Mouse (Mus musculus) hindbrain, embryonic 13.5 days (tissue): ENCODE results near the gene Prpf38b. TPM values are rescaled to one million over a fixed set of nuclear protein-coding genes. Genes with fewer than 3 reads are reported as not detected.

ENCODE experiments used
- ATAC-seq: fragments of 200-750 bp; cut with Nextera tagmentation; 2 replicates; pipeline ENCODE4 v1.8.0; 2017; ENCODE audit warnings: moderate TSS enrichment; ENCODE audit not compliant: low FRiP score
- H3K27ac ChIP-seq: fragments of 300-500 bp; sonication (generic); 2 replicates; pipeline ENCODE4 v1.5.1; 2015; ENCODE audit warnings: inconsistent platforms, mild to moderate bottlenecking, moderate library complexity
- H3K27me3 ChIP-seq: fragments of 300-500 bp; sonication (generic); 2 replicates; pipeline ENCODE4 v1.6.1; 2015; ENCODE audit warnings: mild to moderate bottlenecking, inconsistent platforms
- H3K36me3 ChIP-seq: fragments of 300-500 bp; sonication (generic); 2 replicates; pipeline ENCODE4 v1.6.1; 2015; ENCODE audit warnings: mild to moderate bottlenecking, inconsistent platforms
- H3K4me1 ChIP-seq: fragments of 300-500 bp; sonication (generic); replicated peaks from 2 replicates; pipeline ENCODE4 v1.6.1; 2015; ENCODE audit warnings: inconsistent platforms
- H3K4me2 ChIP-seq: fragments of 300-500 bp; sonication (generic); 2 replicates; pipeline ENCODE4 v1.6.1; 2015; ENCODE audit warnings: inconsistent platforms, mild to moderate bottlenecking, moderate library complexity
- H3K4me3 ChIP-seq: fragments of 300-500 bp; sonication (generic); 2 replicates; pipeline ENCODE4 v1.5.1; 2015; ENCODE audit warnings: mild to moderate bottlenecking, inconsistent platforms
- H3K9ac ChIP-seq: fragments of 300-500 bp; sonication (generic); 2 replicates; pipeline ENCODE4 v1.6.1; 2015; ENCODE audit warnings: mild to moderate bottlenecking, inconsistent platforms
- H3K9me3 ChIP-seq: fragments of 300-500 bp; sonication (generic); 2 replicates; pipeline ENCODE4 v1.6.1; 2016; ENCODE audit warnings: inconsistent platforms
- WGBS: fragments of 180-500 bp; shearing (Covaris S2); methylation state at CpG from one replicate; pipeline ENCODE4 v1.1.7; 2015; 5-methylcytosine and 5-hydroxymethylcytosine counted together
- polyA plus RNA-seq: library from polyadenylated mRNA; unstranded; fragments of >200 nt; fragmentation: Nextera tagmentation; extraction: Ambion mirVana; gene quantifications from 2 replicates; pipeline ENCODE4 v1.2.1, GENCODE M21; 2015

Gene Prpf38b
- polyA plus RNA-seq, 1 experiment from 2014 or later, result 67.6 TPM

DNA sequence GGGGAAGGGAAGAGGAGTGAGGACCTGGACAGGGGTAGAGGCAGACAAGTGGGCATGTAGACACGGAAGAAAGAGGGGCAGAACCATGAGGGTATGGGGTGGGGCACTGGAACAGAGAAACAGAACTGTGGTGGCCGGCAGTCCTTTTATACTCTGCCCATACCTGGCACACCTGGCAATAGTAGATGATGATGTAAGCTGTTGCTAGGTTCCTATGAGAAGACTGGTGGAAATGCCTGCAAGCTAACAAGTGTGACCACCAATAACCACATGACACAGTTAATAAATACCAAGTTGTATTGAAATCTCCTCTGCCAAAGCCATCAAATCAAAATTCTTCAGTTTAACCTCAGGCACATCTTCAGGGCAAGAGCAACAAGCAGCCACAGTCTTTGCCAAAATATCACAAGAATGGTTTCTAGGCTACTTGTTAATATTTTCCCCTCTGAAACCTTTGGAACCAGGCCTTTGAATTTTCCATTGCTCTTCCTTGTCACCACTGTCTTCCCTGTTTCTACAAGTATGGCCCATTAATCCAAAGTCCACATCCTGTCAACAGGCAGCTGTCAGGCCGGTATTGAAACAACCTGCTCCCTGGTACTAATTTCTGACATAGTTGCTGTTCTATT, 9.0 kb upstream of the Prpf38b start:
- H3K4me2 ChIP-seq, result no peak overlapping the region
- 89% methylated on average over 3 of the region's 3 CpGs for WGBS

DNA sequence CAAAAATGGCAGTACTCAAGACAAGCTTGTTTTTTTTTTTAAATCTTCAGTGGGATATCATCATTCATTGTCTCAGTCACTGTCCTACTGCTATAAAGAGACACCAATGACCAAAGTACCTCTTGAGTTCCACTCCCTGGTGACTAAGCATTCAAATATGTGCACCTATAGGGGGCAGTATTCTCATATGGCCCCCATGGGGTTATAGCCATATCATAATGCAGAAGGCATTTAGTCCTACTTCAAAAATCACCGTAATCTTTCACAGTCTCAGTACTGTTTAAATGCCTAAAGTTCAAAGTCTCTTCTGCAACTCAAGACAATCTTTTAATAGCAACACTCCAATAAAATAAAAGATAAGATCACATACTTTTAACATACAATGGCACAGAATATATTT, 7.3 kb upstream of the Prpf38b start:
- Histone ChIP-seq H3K36me3 (no peaks in the 10 kb centered on the region), H3K27me3 (no peaks in the 10 kb centered on the region), H3K4me2 (no peak overlapping the region), H3K4me1 (no peaks in the 10 kb centered on the region), H3K27ac (no peak overlapping the region), H3K4me3 (no peak overlapping the region), H3K9ac (no peak overlapping the region), H3K9me3 (no peaks in the 10 kb centered on the region)
- ATAC-seq, result no peak
- 91% methylated on average over 1 of the region's 1 CpGs for WGBS

More for the DNA sequence above, 9.0 kb upstream of the Prpf38b start:
- no peak overlapping the region for H3K9ac ChIP-seq
- ATAC-seq, result no peak
- no peaks in the 10 kb centered on the region for H3K27me3 ChIP-seq
- no peak overlapping the region for H3K27ac ChIP-seq
- H3K4me3 ChIP-seq, result no peak overlapping the region
- no peaks in the 10 kb centered on the region for H3K9me3 ChIP-seq
- H3K36me3 ChIP-seq, result no peaks in the 10 kb centered on the region
- H3K4me1 ChIP-seq, result no peaks in the 10 kb centered on the region

DNA sequence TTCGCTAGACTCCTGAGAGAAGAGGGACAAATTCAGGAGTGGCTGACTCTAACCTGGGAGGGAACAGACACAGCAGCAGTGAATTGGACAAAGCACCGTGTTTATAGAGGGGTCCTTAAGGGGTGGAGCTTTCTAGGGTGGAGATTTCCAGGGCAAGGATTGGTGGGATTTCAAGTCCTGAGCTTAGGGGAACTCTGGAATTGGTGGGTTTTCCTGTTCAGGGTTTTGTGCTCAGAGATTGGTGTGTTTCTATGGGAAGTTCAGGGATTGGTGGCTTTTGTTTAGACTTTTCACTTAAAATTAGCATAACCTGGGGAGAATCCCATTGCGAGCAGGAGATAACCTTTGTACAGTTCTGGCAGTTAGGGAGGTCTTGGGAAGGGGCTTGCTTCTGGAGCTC, 6.5 kb upstream of the Prpf38b start:
- 70% methylated on average over 3 of the region's 3 CpGs for WGBS
- H3K36me3 ChIP-seq, result no peaks in the 10 kb centered on the region
- H3K4me2 ChIP-seq, result no peak overlapping the region
- no peaks in the 10 kb centered on the region for H3K4me1 ChIP-seq
- no peak overlapping the region for H3K27ac ChIP-seq
- no peaks in the 10 kb centered on the region for H3K9me3 ChIP-seq
- no peak overlapping the region for H3K9ac ChIP-seq
- H3K27me3 ChIP-seq, result no peaks in the 10 kb centered on the region
- ATAC-seq, result no peak
- no peak overlapping the region for H3K4me3 ChIP-seq

DNA sequence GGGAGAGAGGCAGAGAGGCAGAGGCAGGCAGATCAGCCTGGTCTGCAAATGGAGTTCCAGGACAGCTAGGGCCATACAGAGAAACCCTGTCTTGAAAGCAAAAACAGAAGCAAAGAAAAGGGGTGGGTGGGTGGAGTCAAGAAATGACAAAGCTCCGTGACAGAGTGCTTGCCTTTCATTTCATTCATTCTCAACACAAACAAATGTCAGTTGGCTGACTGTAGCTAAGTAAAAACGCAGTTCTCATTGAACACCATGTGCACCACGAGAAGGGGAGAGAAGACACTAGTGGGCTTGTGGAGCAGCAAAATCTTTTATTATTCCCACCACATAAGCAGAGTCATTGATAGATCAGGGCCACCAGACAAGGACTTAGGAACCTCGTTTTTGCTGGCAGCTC, 5.3 kb upstream of the Prpf38b start:
- Histone ChIP-seq H3K4me1 (peaks cover 3% of the 10 kb centered on the region; the same call in 1 of the 2 replicates), H3K9ac (0 out of 2 replicates have a peak overlapping the region, but pooled peaks have one; percentile 24), H3K4me2 (no peak overlapping the region), H3K27ac (no peak overlapping the region), H3K9me3 (no peaks in the 10 kb centered on the region), H3K27me3 (no peaks in the 10 kb centered on the region), H3K4me3 (no peak overlapping the region), H3K36me3 (no peaks in the 10 kb centered on the region)
- no peak for ATAC-seq
- 27% methylated on average over 4 of the region's 4 CpGs for WGBS

DNA sequence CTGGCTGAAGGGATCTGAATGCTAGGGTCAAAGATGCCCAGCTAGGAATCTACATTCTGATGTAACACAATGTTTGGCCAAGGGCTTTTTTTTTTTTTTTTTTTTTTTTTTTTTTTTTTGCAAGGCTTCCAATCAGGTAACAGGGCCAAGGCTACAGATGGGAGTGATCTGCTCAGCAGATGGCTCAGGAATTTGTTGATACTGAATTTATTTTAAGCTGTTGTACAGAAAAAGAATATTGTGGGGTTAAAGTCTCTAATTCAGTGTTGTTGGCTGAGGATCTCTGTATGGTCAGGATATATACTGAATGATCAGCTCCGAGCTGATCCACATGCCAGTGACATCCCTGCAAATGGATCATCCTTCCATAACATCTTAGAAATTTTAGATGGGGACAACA, 4.5 kb upstream of the Prpf38b start:
- no peak overlapping the region for H3K27ac ChIP-seq
- H3K4me2 ChIP-seq, result no peak overlapping the region
- H3K27me3 ChIP-seq, result no peaks in the 10 kb centered on the region
- ATAC-seq, result no peak
- 84% methylated on average over 1 of the region's 1 CpGs for WGBS
- no peak overlapping the region for H3K4me3 ChIP-seq
- no peaks in the 10 kb centered on the region for H3K9me3 ChIP-seq
- no peak overlapping the region for H3K9ac ChIP-seq
- H3K36me3 ChIP-seq, result no peaks in the 10 kb centered on the region
- peaks cover 3% of the 10 kb centered on the region; the same call in 1 of the 2 replicates for H3K4me1 ChIP-seq

DNA sequence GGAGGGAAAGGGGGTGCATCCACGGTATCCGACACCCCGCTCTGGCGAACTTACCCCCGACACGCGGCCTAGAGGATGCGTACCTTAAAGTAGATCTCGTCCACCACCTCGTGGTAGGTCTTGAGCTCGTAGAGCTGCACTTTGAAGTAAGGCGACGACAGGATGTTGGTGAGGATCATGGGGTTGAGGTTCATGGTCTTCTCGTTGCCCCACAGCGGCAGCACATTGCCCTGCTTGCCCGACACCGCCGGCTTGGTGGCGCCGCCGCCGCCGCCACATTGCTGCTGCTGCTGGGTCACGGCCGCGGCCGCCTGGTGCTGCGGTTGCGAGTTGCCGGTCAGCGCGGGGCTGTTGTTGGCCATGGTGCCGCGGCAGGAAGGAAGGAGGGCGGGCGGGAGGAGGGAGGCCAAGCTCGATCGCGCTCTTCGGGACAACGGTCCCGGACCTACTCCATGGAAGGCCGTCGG, 413 bp downstream of the Prpf38b start:
- Histone ChIP-seq H3K27ac (peak overlapping the region; percentile 98), H3K4me1 (peaks cover 20% of the 10 kb centered on the region), H3K9me3 (no peaks in the 10 kb centered on the region), H3K27me3 (no peaks in the 10 kb centered on the region), H3K4me2 (peak overlapping the region; percentile 99), H3K9ac (peak overlapping the region; percentile 94), H3K4me3 (peak overlapping the region; percentile 96), H3K36me3 (peaks cover 7% of the 10 kb centered on the region)
- ATAC-seq, result peak; percentile 90
- under 1% methylated on average over 44 of the region's 44 CpGs for WGBS

DNA sequence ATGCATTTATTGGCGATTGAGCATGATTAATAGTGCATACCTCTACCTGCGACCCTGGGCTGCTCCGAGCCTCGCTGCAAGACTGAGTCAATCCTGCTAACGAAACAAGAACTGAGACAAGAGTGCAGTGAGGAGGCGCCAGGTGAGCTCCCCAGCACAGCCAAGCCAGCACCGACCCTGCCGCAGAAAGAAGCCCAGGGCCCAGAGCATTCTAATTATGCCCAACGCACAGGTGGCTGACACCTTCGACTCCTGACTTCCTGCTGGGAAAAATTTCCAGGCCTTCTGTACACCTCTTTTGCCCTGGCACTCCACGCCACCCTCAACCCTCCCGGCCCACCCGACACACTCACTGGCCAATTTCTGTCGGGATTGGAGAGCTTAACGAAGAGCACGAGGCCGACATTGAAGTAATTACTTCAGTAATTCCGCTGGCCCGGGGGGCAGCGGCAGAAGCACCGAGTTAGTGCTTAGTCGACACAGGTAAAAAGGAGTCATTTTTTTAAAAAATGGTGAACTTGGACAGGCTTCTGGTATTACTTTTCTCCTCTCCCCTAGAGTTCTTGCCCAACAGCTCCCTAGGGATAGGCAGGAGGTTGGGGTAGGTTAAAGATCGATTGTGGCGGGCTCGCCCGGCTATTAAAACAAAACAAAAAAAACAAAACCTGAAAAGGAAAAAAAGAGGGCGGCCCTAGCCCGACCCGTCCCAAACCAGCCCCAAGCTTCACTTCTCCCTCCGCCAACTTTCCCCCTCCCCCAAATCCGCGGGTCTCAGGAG, 1.0 kb downstream of the Prpf38b start:
- Histone ChIP-seq H3K9ac (peak overlapping the region; percentile 94), H3K4me2 (peak overlapping the region; percentile 99), H3K4me1 (peaks cover 20% of the 10 kb centered on the region), H3K27me3 (no peaks in the 10 kb centered on the region), H3K4me3 (peak overlapping the region; percentile 96), H3K36me3 (peaks cover 12% of the 10 kb centered on the region), H3K27ac (peak overlapping the region; percentile 98), H3K9me3 (no peaks in the 10 kb centered on the region)
- WGBS, result 0% methylated on average over 32 of the region's 32 CpGs
- no peak for ATAC-seq

DNA sequence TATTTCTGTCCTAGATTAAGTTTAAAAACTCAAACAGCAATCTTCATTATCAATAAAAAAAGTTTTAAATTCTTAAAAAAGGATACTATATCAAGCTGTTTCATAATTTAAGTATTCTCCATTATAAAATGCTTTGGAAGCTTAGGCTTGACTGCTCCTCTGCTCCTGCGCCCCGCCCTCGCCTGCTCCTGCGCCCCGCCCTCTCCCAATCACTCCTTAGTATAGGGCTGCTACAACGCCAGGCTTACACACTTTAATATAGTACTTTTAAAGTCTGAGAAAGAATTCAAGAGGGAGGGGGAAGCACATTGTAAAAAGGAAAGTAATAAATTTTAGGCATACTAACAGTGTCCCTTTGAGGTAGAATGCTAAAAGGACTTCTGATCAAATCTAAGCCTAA, 8.6 kb downstream of the Prpf38b start:
- no peaks in the 10 kb centered on the region for H3K27me3 ChIP-seq
- H3K36me3 ChIP-seq, result peaks cover 53% of the 10 kb centered on the region
- H3K4me3 ChIP-seq, result no peak overlapping the region
- H3K27ac ChIP-seq, result no peak overlapping the region
- no peaks in the 10 kb centered on the region for H3K9me3 ChIP-seq
- no peak for ATAC-seq
- 97% methylated on average over 6 of the region's 6 CpGs for WGBS
- no peak overlapping the region for H3K4me2 ChIP-seq
- H3K9ac ChIP-seq, result no peak overlapping the region
- no peaks in the 10 kb centered on the region for H3K4me1 ChIP-seq

DNA sequence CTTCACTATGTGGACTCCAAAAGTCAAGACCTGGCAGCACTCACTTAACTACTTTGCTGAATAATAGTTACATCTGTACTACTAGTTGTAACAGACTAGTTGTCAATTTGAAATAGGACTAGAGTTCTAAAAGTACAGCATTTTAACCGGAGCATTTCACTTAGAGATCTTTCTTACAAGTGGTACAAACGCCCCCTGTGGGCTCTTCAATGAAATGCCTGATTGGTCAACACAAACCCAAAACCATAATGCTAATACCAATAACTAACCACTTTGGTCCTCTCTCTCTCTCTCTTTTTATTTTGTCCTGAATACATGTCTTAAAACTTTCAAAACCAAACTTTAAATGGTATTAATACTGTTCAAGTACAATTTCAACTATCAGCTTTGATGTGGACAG, 9.5 kb downstream of the Prpf38b start:
- peaks cover 53% of the 10 kb centered on the region for H3K36me3 ChIP-seq
- 56% methylated on average over 2 of the region's 2 CpGs for WGBS
- H3K9ac ChIP-seq, result no peak overlapping the region
- no peaks in the 10 kb centered on the region for H3K9me3 ChIP-seq
- no peak overlapping the region for H3K27ac ChIP-seq
- H3K4me3 ChIP-seq, result no peak overlapping the region
- H3K27me3 ChIP-seq, result no peaks in the 10 kb centered on the region
- H3K4me2 ChIP-seq, result no peak overlapping the region
- H3K4me1 ChIP-seq, result no peaks in the 10 kb centered on the region
- ATAC-seq, result 0 out of 2 replicates have a peak, but pooled peaks have one; percentile 28

DNA sequence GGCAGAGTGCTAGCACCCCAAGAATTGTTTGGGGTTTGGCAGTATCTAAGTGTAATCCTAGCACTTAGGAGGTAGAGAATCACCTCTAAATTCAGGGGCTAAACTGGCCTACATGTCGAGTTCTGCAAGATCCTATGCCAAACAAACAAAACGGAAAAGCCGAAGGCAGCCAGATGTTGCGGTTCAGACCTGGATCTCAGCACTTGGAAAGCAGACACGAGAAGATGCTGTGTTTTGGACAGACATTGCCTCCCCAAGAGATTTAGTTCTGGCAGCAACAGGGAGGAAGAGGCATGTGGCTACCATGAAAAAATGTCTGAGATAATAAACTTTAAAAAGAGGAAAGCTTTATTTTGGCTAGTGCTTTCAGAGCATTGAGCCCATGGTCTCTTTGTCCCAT, 10.8 kb downstream of the Prpf38b start:
- 80% methylated on average over 5 of the region's 5 CpGs for WGBS
- Histone ChIP-seq H3K4me1 (no peaks in the 10 kb centered on the region), H3K4me2 (no peak overlapping the region), H3K9me3 (no peaks in the 10 kb centered on the region), H3K27ac (no peak overlapping the region), H3K36me3 (peaks cover 43% of the 10 kb centered on the region), H3K4me3 (no peak overlapping the region), H3K27me3 (no peaks in the 10 kb centered on the region), H3K9ac (no peak overlapping the region)
- no peak for ATAC-seq

DNA sequence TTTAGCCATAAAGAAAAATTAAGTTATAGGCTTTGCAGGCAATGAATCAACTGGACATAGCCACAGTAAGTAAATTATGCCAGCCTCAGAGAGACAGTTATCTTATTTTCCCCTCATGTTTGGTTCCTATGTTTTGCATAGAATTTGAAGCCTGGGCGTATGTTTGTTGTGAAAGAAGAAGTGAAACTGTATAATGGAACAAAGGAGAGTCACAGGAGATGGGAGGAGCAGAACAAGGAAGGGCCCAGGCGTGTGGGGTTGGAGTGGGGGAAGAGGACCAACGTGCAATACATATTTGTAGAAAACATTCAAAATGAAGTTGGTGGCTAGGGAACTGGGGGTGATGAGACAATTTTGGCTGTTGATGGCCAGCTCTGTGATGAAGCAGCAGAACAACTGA, 11.4 kb downstream of the Prpf38b start:
- no peaks in the 10 kb centered on the region for H3K27me3 ChIP-seq
- H3K4me2 ChIP-seq, result no peak overlapping the region
- peaks cover 39% of the 10 kb centered on the region for H3K36me3 ChIP-seq
- no peak for ATAC-seq
- no peaks in the 10 kb centered on the region for H3K4me1 ChIP-seq
- WGBS, result 82% methylated on average over 3 of the region's 3 CpGs
- H3K4me3 ChIP-seq, result no peak overlapping the region
- H3K27ac ChIP-seq, result no peak overlapping the region
- H3K9ac ChIP-seq, result no peak overlapping the region
- no peaks in the 10 kb centered on the region for H3K9me3 ChIP-seq

DNA sequence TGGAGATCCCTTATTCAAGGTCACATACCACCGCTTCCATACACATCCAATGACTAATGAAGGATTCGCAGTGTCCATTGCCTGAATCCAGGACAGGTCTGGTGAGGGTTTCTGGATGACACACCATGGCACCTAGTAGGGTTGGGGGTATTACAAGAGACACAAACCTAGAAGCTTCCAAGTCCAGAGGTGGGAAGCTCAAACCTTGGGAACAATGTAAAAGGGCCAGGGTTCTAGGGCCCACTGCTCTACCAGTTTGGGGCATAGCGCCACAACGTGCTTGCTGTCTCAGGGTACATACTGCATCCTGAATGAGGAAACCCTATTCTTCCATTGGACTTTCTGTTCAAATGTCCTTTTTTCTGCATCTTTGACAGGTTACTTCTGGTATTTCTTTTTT, 12.9 kb downstream of the Prpf38b start:
- H3K4me2 ChIP-seq, result no peak overlapping the region
- no peaks in the 10 kb centered on the region for H3K9me3 ChIP-seq
- 96% methylated on average over 4 of the region's 4 CpGs for WGBS
- H3K9ac ChIP-seq, result no peak overlapping the region
- H3K27me3 ChIP-seq, result no peaks in the 10 kb centered on the region
- peaks cover 24% of the 10 kb centered on the region for H3K36me3 ChIP-seq
- no peak overlapping the region for H3K27ac ChIP-seq
- no peaks in the 10 kb centered on the region for H3K4me1 ChIP-seq
- ATAC-seq, result no peak
- H3K4me3 ChIP-seq, result no peak overlapping the region

DNA sequence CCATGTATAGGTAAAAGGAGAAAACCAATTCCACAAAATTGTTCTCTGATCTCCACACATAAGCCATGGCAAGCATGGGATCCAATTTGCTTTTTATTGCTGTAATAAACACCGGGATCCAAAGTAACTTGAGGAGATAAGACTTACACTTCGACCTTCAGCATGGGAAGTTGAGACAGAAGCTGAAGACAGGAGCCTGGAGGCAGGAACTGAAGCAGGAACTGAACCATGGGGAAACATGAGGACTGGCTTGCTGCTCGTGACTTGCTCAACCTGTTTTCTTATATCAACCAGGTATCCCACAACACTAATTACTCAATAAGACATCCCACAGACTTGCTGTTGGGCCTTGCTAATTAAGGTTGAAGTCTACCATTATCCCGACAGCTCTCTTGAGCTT, 18.6 kb downstream of the Prpf38b start:
- no peak overlapping the region for H3K27ac ChIP-seq
- H3K27me3 ChIP-seq, result no peaks in the 10 kb centered on the region
- WGBS, result 86% methylated on average over 4 of the region's 4 CpGs
- no peaks in the 10 kb centered on the region for H3K36me3 ChIP-seq
- H3K4me2 ChIP-seq, result no peak overlapping the region
- no peak for ATAC-seq
- H3K9me3 ChIP-seq, result no peaks in the 10 kb centered on the region
- no peaks in the 10 kb centered on the region for H3K4me1 ChIP-seq
- no peak overlapping the region for H3K4me3 ChIP-seq
- no peak overlapping the region for H3K9ac ChIP-seq
